Mouse (Mus musculus) megakaryocyte, embryonic 14.5 days (primary cell): ENCODE results near the gene Slc9a2.

Source experiments
- FLI1 ChIP-seq: IDR thresholded peaks from 2 replicates; pipeline ENCODE4 v1.6.1; 2012; ENCODE audit warnings: low read length, inconsistent platforms, mixed read lengths
- GATA1 ChIP-seq: IDR thresholded peaks from 3 replicates; pipeline ENCODE4 v1.6.1; 2012; ENCODE audit warnings: mixed read lengths, low read length, inconsistent platforms, borderline replicate concordance

DNA sequence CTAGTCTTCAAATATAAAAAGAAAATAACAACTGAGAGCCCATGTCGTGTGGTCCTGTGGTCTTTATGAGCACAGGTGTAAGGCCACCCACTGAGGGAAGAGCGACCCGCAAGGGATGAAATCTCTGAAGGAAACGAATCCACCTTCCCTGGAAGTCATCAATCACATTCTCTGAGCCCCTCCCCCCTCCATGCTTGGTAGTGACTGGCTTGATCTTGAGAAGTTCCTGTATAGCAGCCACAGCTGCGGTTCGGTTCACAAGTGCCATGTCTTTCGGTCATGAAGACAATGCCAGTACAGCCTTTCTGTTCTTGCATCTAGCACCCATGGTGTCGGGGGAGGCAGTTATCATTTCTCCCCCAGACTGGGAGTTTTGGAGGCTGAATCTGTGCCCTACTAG lies 57.3 kb downstream of the Slc9a2 start:
- TF ChIP-seq GATA1 (no peak), FLI1 (no peak)
